In genomic region chr4:59907092-59907491, GRCm38 (mm10) we compare ENCODE assay signal across 21 mouse cellular contexts. TPM values are rescaled to one million over a fixed set of nuclear protein-coding genes. Genes with fewer than 3 reads are reported as not detected.
"Had no signal": no experiment of that assay in that cellular context is flagged by ENCODE, and none has a peak within 500 bp of the region (broad histone marks: within the 10 kb centered on the region; RNA-seq: fewer than 3 reads in every experiment).

No protein-coding gene starts in this region.

- H3K4me2 ChIP-seq: limb, embryonic 12.5 days; limb, embryonic 15.5 days; liver, embryonic 12.5 days; liver, embryonic 15.5 days; midbrain, embryonic 11.5 days; stomach, embryonic 15.5 days had no signal

- ATAC-seq: liver, embryonic 12.5 days had no signal

- H3K27ac ChIP-seq: kidney, postnatal 0 days; limb, embryonic 12.5 days; limb, embryonic 15.5 days; liver, embryonic 12.5 days; liver, embryonic 15.5 days; stomach, embryonic 15.5 days had no signal

- H3K27me3 ChIP-seq: limb, embryonic 12.5 days; limb, embryonic 15.5 days; liver, embryonic 12.5 days; liver, embryonic 15.5 days; stomach, embryonic 15.5 days had no signal

- H3K4me3 ChIP-seq: limb, embryonic 12.5 days; limb, embryonic 15.5 days; liver, embryonic 12.5 days; liver, embryonic 15.5 days; stomach, embryonic 15.5 days had no signal

- H3K9me3 ChIP-seq: limb, embryonic 12.5 days; limb, embryonic 15.5 days; liver, embryonic 12.5 days; liver, embryonic 15.5 days; stomach, embryonic 15.5 days had no signal

- DNase-seq: left cerebral cortex, postnatal 4 days; lung, adult 2 months; lung, postnatal 14 days; lung, postnatal 4 days; midbrain, embryonic 14.5 days; right cerebral cortex, adult 18-20 months; right cerebral cortex, postnatal 14 days; spleen, adult 18-20 months; thymus, postnatal 25 days had no signal

- H3K4me1 ChIP-seq: liver, embryonic 12.5 days; liver, embryonic 15.5 days; stomach, embryonic 15.5 days had no signal

- H3K36me3 ChIP-seq: limb, embryonic 12.5 days; limb, embryonic 15.5 days; liver, embryonic 12.5 days; liver, embryonic 15.5 days; stomach, embryonic 15.5 days had no signal

- H3K9ac ChIP-seq: limb, embryonic 12.5 days; limb, embryonic 15.5 days; liver, embryonic 12.5 days; liver, embryonic 15.5 days; stomach, embryonic 15.5 days had no signal

RNA-seq across cellular contexts. Expression of gene Slc46a2, which starts 7.8 kb away (rescaled TPM):
- polyA plus RNA-seq: limb, embryonic 12.5 days; liver, embryonic 12.5 days; liver, embryonic 15.5 days; midbrain, embryonic 14.5 days; neural tube, embryonic 11.5 days had no signal

RNA-seq across cellular contexts. Expression of gene Mup4, which starts 53.4 kb away (rescaled TPM):
- polyA plus RNA-seq: hindbrain, embryonic 16.5 days; kidney, postnatal 0 days; limb, embryonic 12.5 days; limb, embryonic 15.5 days; liver, embryonic 12.5 days; liver, embryonic 15.5 days; lung, adult 2 months; lung, embryonic 16.5 days; midbrain, embryonic 11.5 days; midbrain, embryonic 14.5 days; midbrain, postnatal 0 days; neural tube, embryonic 14.5 days; stomach, embryonic 15.5 days had no signal

RNA-seq across cellular contexts. Expression of gene Mup6, which starts 57.0 kb away (rescaled TPM):
- polyA plus RNA-seq: kidney, postnatal 0 days; limb, embryonic 12.5 days; limb, embryonic 15.5 days; liver, embryonic 12.5 days; liver, embryonic 15.5 days; lung, adult 2 months; lung, embryonic 16.5 days; midbrain, embryonic 11.5 days; midbrain, embryonic 14.5 days; neural tube, embryonic 14.5 days; stomach, embryonic 15.5 days had no signal
